Mouse (Mus musculus): ENCODE measurements at regions not wholly inside any gene's neighbourhood (a gene's known extent, or its start where the extent isn't known, plus 50 kb on each side); places are given as distances from the start of the nearest gene placed in this dataset.

GRCm38 (mm10) chr8:117962666-117963065 lies 160.9 kb upstream of the Mphosph6 start:
- DNase-seq (ENCODE audit: low read depth, low spot score) (no peak), ATAC-seq (no peak)
- H3K27me3 ChIP-seq, result peaks cover 3% of the 10 kb centered on the region
- in situ Hi-C loops (cut with MboI; ENCODE audit: low pct_unique_long_range_greater_than_20kb), result no loop called here
- POLR2A ChIA-PET, result no interaction called here
- CTCF ChIA-PET, result no interaction called here
- no peak for TF ChIP-seq CTCF (IDR thresholded peaks at IDR 0.05)

- in situ Hi-C loops (cut with MboI; ENCODE audit: low pct_unique_long_range_greater_than_20kb), result no loop called here
- TF ChIP-seq CTCF (IDR thresholded peaks at IDR 0.05), result no peak
- H3K27me3 ChIP-seq, result peaks cover 10% of the 10 kb centered on the region
- ChIA-PET CTCF (no interaction called here), POLR2A (no interaction called here)
- no peak for ATAC-seq
- DNase-seq (ENCODE audit: low read depth, low spot score), result no peak
Measured at GRCm38 (mm10) chr8:117959501-117959900, 157.8 kb upstream of the Mphosph6 start.

GRCm38 (mm10) chr8:117958914-117959313 lies 157.2 kb upstream of the Mphosph6 start:
- POLR2A ChIA-PET, result no interaction called here
- peaks cover 10% of the 10 kb centered on the region for H3K27me3 ChIP-seq
- ATAC-seq (no peak), DNase-seq (ENCODE audit: low read depth, low spot score) (no peak)
- CTCF ChIA-PET, result no interaction called here
- in situ Hi-C loops (cut with MboI; ENCODE audit: low pct_unique_long_range_greater_than_20kb), result no loop called here
- TF ChIP-seq CTCF (IDR thresholded peaks at IDR 0.05), result peak; percentile 58

- in situ Hi-C loops (cut with MboI; ENCODE audit: low pct_unique_long_range_greater_than_20kb), result no loop called here
- DNase-seq (ENCODE audit: low read depth, low spot score), result no peak
- peaks cover 4% of the 10 kb centered on the region for H3K27me3 ChIP-seq
- ChIA-PET CTCF (no interaction called here), POLR2A (no interaction called here)
- ATAC-seq, result no peak
- TF ChIP-seq CTCF (IDR thresholded peaks at IDR 0.05), result no peak
Measured at GRCm38 (mm10) chr8:117951656-117952055, 149.9 kb upstream of the Mphosph6 start.

- no peak for TF ChIP-seq CTCF (IDR thresholded peaks at IDR 0.05)
- CTCF ChIA-PET, result no interaction called here
- ATAC-seq, result no peak
- DNase-seq (ENCODE audit: low read depth, low spot score), result no peak
- POLR2A ChIA-PET, result interaction anchor here (0.6 kb wide), 1 partner anchor 593 kb away, joined by 3 read pairs; no protein-coding TSS in a partner anchor
- in situ Hi-C loops (cut with MboI; ENCODE audit: low pct_unique_long_range_greater_than_20kb), result loop anchor here (25.0 kb wide), 1 partner anchor 491 kb away; no protein-coding TSS in a partner anchor
- H3K27me3 ChIP-seq, result peaks cover 6% of the 10 kb centered on the region
Measured at GRCm38 (mm10) chr8:117946540-117946939, 144.8 kb upstream of the Mphosph6 start.

GRCm38 (mm10) chr8:117934566-117935094 lies 132.9 kb upstream of the Mphosph6 start:
- CTCF ChIA-PET, result no interaction called here
- TF ChIP-seq CTCF (IDR thresholded peaks at IDR 0.05), result no peak
- ATAC-seq, result no peak

GRCm38 (mm10) chr8:117930687-117931086 lies 128.9 kb upstream of the Mphosph6 start:
- CTCF ChIA-PET, result interaction anchor here (1.6 kb wide), 2 partner anchors 9 to 1134 kb away, joined by 4 read pairs; no protein-coding TSS in a partner anchor
- peaks cover 29% of the 10 kb centered on the region for H3K27me3 ChIP-seq
- no peak for ATAC-seq
- TF ChIP-seq CTCF (IDR thresholded peaks at IDR 0.05), result peak; percentile 66
- POLR2A ChIA-PET, result no interaction called here
- no peak for DNase-seq (ENCODE audit: low read depth, low spot score)
- in situ Hi-C loops (cut with MboI; ENCODE audit: low pct_unique_long_range_greater_than_20kb), result loop anchor here (10.0 to 25.0 kb wide), 2 partner anchors 507 to 914 kb away; no protein-coding TSS in a partner anchor

More at GRCm38 (mm10) chr8:117934566-117935094, 132.9 kb upstream of the Mphosph6 start:
- DNase-seq (ENCODE audit: low read depth, low spot score), result no peak
- POLR2A ChIA-PET, result no interaction called here
- in situ Hi-C loops (cut with MboI; ENCODE audit: low pct_unique_long_range_greater_than_20kb), result loop anchor here (10.0 to 25.0 kb wide), 2 partner anchors 503 to 910 kb away; no protein-coding TSS in a partner anchor
- peaks cover 35% of the 10 kb centered on the region for H3K27me3 ChIP-seq

- in situ Hi-C loops (cut with MboI; ENCODE audit: low pct_unique_long_range_greater_than_20kb), result loop anchor here (10.0 to 25.0 kb wide), 3 partner anchors 508 to 1135 kb away; no protein-coding TSS in a partner anchor
- ATAC-seq (no peak), DNase-seq (ENCODE audit: low read depth, low spot score) (no peak)
- no peak for TF ChIP-seq CTCF (IDR thresholded peaks at IDR 0.05)
- ChIA-PET POLR2A (no interaction called here), CTCF (interaction anchor here (1.6 kb wide), 2 partner anchors 8 to 1135 kb away, joined by 4 read pairs; no protein-coding TSS in a partner anchor)
- H3K27me3 ChIP-seq, result peaks cover 34% of the 10 kb centered on the region
Measured at GRCm38 (mm10) chr8:117929606-117930005, 127.9 kb upstream of the Mphosph6 start.

GRCm38 (mm10) chr8:117923296-117923695 lies 121.6 kb upstream of the Mphosph6 start:
- no peak for ATAC-seq
- peaks cover 41% of the 10 kb centered on the region for H3K27me3 ChIP-seq
- ChIA-PET POLR2A (no interaction called here), CTCF (no interaction called here)
- in situ Hi-C loops (cut with MboI; ENCODE audit: low pct_unique_long_range_greater_than_20kb), result loop anchor here (10.0 kb wide), 1 partner anchor 1142 kb away; no protein-coding TSS in a partner anchor
- no peak for DNase-seq (ENCODE audit: low read depth, low spot score)
- TF ChIP-seq CTCF (IDR thresholded peaks at IDR 0.05), result no peak

GRCm38 (mm10) chr8:117903052-117903451 lies 101.3 kb upstream of the Mphosph6 start:
- CTCF ChIA-PET, result no interaction called here
- ATAC-seq (no peak), DNase-seq (ENCODE audit: low read depth, low spot score) (no peak)
- in situ Hi-C loops (cut with MboI; ENCODE audit: low pct_unique_long_range_greater_than_20kb), result no loop called here
- H3K27me3 ChIP-seq, result peaks cover 22% of the 10 kb centered on the region
- POLR2A ChIA-PET, result no interaction called here
- no peak for TF ChIP-seq CTCF (IDR thresholded peaks at IDR 0.05)

- in situ Hi-C loops (cut with MboI; ENCODE audit: low pct_unique_long_range_greater_than_20kb), result no loop called here
- no peak for DNase-seq (ENCODE audit: low read depth, low spot score)
- TF ChIP-seq CTCF (IDR thresholded peaks at IDR 0.05), result no peak
Measured at GRCm38 (mm10) chr8:117899892-117900291, 98.1 kb upstream of the Mphosph6 start.

GRCm38 (mm10) chr8:117898015-117898414 lies 96.3 kb upstream of the Mphosph6 start:
- DNase-seq (ENCODE audit: low read depth, low spot score), result no peak
- peaks cover 19% of the 10 kb centered on the region for H3K27me3 ChIP-seq
- ATAC-seq, result no peak
- in situ Hi-C loops (cut with MboI; ENCODE audit: low pct_unique_long_range_greater_than_20kb), result no loop called here
- ChIA-PET POLR2A (no interaction called here), CTCF (no interaction called here)
- peak; percentile 62 for TF ChIP-seq CTCF (IDR thresholded peaks at IDR 0.05)

More at GRCm38 (mm10) chr8:117899892-117900291, 98.1 kb upstream of the Mphosph6 start:
- H3K27me3 ChIP-seq, result peaks cover 19% of the 10 kb centered on the region
- POLR2A ChIA-PET, result no interaction called here
- ATAC-seq, result no peak
- CTCF ChIA-PET, result no interaction called here
